Mouse (Mus musculus) embryonic fibroblast, embryonic 13.5 days (primary cell): ENCODE measurements around the gene Ms4a14.

Source experiments
- CTCF ChIP-seq: IDR thresholded peaks from 2 replicates; pipeline ENCODE4 v1.5.1; 2011; ENCODE audit warnings: mild to moderate bottlenecking, control low read depth, low read length, moderate library complexity, borderline replicate concordance; ENCODE audit not compliant: insufficient read depth
- POLR2A ChIP-seq: IDR thresholded peaks from 2 replicates; pipeline ENCODE4 v1.6.1; 2011; ENCODE audit warnings: low read depth, mild to moderate bottlenecking, control low read depth, low read length, moderate library complexity

DNA sequence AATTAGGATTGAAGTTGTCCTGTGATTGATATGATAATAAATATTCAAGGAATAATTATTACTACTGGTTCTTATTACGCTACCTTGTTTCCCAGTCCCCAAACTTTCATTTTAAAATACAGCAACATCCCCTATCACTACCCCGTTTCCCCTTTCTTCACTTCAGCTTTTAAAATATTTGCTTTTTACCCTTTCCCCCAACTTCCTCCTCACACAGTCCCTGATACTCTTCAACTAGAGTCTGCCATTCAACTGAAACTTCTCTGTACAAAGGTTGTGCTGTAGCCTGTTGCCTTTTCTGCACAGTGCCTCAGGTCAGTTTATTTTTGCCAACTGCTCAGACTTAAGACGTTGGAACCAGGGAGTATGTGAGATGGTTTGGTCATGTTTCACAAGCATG, 50.7 kb downstream of the Ms4a14 start:
- no peak for TF ChIP-seq CTCF
- no peak for TF ChIP-seq POLR2A
